Mouse (Mus musculus) small intestine, adult 2 months (tissue): Measurements from ENCODE around the gene Selenbp1.

ENCODE experiments used
- CTCF ChIP-seq: fragments of 200-500 bp; IDR thresholded peaks from 2 replicates; pipeline ENCODE4 v1.5.1; 2012; ENCODE audit warnings: low read depth, mild to moderate bottlenecking, control low read depth, inconsistent platforms, low read length, moderate library complexity, mixed read lengths; ENCODE audit not compliant: insufficient replicate concordance, insufficient read length; ENCODE audit errors: extremely low read depth
- POLR2A ChIP-seq: fragments of 200-500 bp; IDR thresholded peaks from 2 replicates; pipeline ENCODE4 v1.6.1; 2012; ENCODE audit warnings: low read depth, mild to moderate bottlenecking, control low read depth, inconsistent platforms, low read length, moderate library complexity

DNA sequence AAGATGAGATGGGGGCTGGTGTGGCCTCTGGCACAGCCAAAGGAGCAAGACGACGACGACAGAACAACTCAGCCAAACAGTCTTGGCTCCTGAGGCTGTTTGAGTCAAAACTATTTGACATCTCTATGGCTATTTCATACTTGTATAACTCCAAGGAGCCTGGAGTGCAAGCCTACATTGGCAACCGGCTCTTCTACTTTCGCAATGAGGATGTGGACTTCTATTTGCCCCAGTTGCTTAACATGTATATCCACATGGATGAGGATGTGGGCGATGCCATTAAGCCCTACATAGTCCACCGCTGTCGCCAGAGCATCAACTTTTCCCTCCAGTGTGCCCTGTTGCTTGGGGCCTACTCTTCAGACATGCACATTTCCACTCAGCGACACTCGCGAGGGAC, 51.5 kb downstream of the Selenbp1 start:
- TF ChIP-seq CTCF (no peak), POLR2A (no peak)
